Mouse (Mus musculus) cerebellum, postnatal 25 days (tissue): ENCODE data around the gene Tcf15.
A peak's percentile ranks its signal among the peaks of the same experiment; 100 is the strongest.

Source experiments
- DNase-seq, 2 experiments: peaks; one replicate each; pipeline ENCODE4 v3.0.0; 2021; ENCODE audit warnings: mixed read lengths in 2 of 2

Tcf15 gene

GRCm38 (mm10) chr2:152177162-152177805 lies 33.9 kb downstream of the Tcf15 start:
- DNase-seq, result no peak

GRCm38 (mm10) chr2:152177806-152178170 lies 34.4 kb downstream of the Tcf15 start:
- DNase-seq, result no peak

GRCm38 (mm10) chr2:152178345-152178744 lies 35.0 kb downstream of the Tcf15 start:
- no peak for DNase-seq

- DNase-seq, result no peak
These were observed 35.9 kb downstream of the Tcf15 start for GRCm38 (mm10) chr2:152179301-152179700.

GRCm38 (mm10) chr2:152180323-152180722 lies 37.0 kb downstream of the Tcf15 start:
- peak in 1 of 2 experiments; percentile 26 for DNase-seq

GRCm38 (mm10) chr2:152187132-152187531 lies 43.8 kb downstream of the Tcf15 start:
- DNase-seq, result no peak

- DNase-seq, result no peak
These were observed 45.9 kb downstream of the Tcf15 start for GRCm38 (mm10) chr2:152189213-152189612.

- DNase-seq, result no peak
These were observed 46.3 kb downstream of the Tcf15 start for GRCm38 (mm10) chr2:152189640-152190039.

GRCm38 (mm10) chr2:152190161-152190560 lies 46.8 kb downstream of the Tcf15 start:
- DNase-seq, result no peak

GRCm38 (mm10) chr2:152192591-152193345 lies 49.4 kb downstream of the Tcf15 start:
- DNase-seq, result no peak

- no peak for DNase-seq
These were observed 50.0 kb downstream of the Tcf15 start for GRCm38 (mm10) chr2:152193346-152193710.

- DNase-seq, result no peak
These were observed 51.2 kb downstream of the Tcf15 start for GRCm38 (mm10) chr2:152194586-152194985.

GRCm38 (mm10) chr2:152196896-152197295 lies 53.5 kb downstream of the Tcf15 start:
- DNase-seq, result no peak

- peak; percentile 70 to 72 for DNase-seq
These were observed 53.9 kb downstream of the Tcf15 start for GRCm38 (mm10) chr2:152197301-152197712.
